Mouse (Mus musculus): ENCODE data around the gene Tmem150b.

The Tmem150b gene

DNA sequence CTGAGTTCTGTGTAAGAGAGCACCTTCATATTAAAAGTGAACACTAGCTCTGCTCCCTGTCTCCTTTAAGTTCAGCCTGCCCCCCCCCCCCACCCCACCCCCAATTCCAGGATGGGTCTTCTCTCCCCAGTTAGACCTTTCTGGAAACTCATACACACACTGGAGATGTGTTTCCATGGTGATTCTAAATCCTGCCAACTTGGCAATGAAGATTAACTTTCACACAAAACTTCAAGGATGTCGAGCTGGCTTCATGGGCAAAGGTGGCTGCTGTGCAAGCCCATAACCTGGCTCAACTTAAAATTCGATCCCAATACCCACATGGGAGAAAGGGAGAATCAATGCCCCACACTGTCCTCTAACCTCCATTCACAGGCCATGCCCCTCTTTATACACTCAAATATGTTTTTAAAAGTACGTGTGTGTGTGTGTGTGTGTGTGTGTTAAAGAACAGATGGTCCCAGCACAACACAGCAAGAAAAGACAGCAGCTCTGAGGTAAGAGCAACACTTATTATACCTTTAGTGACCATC, 65.1 kb downstream of the Tmem150b start:
- DNase-seq = no peak

DNA sequence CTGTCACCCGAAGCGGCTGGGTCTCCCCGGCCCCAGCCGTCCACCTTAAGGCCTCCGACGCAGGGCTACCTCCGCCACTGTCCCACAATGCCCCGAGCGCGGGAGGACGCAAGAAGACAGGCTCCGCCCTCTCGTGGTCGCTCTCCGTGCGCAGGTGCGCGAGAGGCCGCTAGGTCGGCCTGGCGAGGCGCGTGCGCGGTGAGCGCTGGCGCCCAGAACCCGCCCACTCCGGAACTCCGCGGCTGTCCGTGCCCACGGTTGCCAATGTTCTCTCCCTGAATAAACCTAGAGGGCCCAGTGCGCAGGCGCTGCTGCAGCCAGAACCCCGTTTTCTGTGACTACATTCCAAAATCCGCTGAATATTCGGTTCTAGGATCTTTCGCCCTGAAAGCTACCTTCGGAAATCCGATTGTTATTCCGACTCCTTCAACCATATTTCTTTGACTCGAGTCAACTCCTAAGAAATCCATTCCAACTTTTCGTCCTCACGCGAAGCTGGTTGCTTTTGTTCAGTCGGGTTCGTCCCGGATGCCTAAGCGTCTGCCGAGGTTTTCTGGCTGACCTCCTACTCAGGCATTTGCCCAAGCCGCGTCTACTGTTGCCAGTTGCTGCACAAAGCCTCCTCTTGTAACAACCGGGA, 66.0 kb downstream of the Tmem150b start, which contains the start of gene Ppp6r1:
Gene Ppp6r1, minus strand, starts transcription at position 108 of the 640 bp plus-strand sequence.
- peak; percentile 98 for DNase-seq

- peak; percentile 43 for DNase-seq
Measured at GRCm38 (mm10) chr7:4658128-4658907, 66.7 kb downstream of the Tmem150b start.

DNA sequence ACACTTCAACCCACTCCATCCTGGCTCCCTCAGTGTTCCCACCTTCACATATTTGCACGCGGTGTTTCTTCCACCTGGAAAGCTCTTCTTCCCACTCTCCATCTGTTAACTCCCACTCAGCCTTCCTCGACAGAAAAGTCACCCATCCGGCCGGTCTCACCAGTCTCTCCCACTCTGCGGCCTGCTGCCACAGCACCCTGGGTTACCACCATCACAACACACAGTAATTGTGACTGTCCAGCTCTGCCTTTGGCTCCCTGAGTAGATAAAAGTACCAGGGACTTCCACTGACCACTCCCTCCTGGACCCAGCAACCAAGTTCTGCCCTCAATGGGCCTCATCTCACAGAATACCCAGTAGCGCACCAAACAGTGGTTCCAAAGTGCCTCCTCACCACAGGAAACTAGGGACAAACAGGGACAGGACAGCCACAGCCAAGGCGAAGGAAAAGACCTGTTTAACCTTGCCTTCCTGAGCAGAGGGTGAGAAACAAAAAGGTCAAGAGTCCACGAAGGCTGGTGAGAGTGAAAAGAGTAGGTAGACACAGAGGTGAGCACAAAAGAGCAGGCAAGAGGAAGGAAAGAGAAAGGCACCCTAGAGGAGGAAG, 67.4 kb downstream of the Tmem150b start:
- DNase-seq = peak; percentile 22

All from cerebellum, adult 11 months (tissue).